Mouse (Mus musculus): ENCODE data around the gene Olfr1089. TPM values are rescaled to one million over a fixed set of nuclear protein-coding genes. Genes with fewer than 3 reads are reported as not detected.

The Olfr1089 gene
- not detected in 2 replicates for polyA plus RNA-seq (2015; fragmentation: Nextera tagmentation; extraction: Ambion mirVana)

DNA sequence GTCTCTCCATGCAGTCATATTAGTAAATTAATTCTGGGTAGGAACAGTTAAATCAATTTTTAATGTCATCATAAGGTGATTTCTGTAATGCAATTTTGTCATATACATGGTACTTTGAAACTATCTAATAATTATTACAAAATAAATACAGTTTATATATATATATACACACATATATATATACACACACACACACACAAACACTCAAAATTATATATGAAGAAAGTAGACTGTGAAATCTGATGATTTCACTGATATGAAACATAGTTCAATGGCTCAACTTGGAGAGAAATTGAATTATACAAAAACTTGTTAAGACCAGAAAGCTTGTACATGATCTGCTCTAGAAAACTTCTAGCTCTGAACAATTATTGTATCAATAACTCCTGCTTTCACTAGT lies at the start of gene Olfr1089:
Olfr1089 (minus strand) TSS at position 101 of the 400 bp plus-strand sequence.
- no peak for ATAC-seq
- Histone ChIP-seq H3K27ac (ENCODE audit: low read length) (no peak within 1 kb of the TSS), H3K9ac (ENCODE audit: low read depth, low read length) (no peak within 1 kb of the TSS)

DNA sequence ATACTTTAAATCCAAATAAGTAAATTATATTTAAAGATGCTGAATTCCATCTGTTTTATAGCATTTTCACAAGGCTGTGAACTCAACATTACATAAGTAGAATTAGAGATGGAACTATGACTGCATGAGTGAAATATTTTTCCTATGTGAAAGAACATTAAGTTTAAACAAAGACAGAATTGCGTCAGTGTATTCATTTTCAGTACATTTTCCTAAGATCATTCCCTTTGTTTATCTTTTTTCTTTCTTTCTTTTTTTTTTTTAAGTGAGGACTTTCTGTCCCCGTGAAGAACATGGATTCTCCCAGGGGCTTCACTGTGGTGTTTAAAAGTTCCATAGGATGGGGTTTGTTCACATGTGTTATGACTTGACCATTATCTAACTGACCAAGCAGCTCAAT lies 48.7 kb upstream of the Olfr1089 start, which contains the start of gene Olfr1093:
Olfr1093 (plus strand) TSS at position 301 of the 400 bp plus-strand sequence.
- 87% methylated on average over 2 of the region's 2 CpGs for WGBS
- Histone ChIP-seq H3K36me3 (ENCODE audit: control insufficient read depth, insufficient read depth, low read length) (no peaks in the 10 kb centered on the region), H3K27ac (ENCODE audit: low read length) (no peak within 1 kb of the TSS), H3K4me2 (ENCODE audit: low read length) (no peak within 1 kb of the TSS), H3K27me3 (ENCODE audit: control insufficient read depth, insufficient read depth, low read depth, low read length) (no peaks in the 10 kb centered on the region), H3K4me3 (ENCODE audit: low read depth, low read length) (no peak within 1 kb of the TSS), H3K4me1 (ENCODE audit: control insufficient read depth, insufficient read depth, low read length) (no peaks in the 10 kb centered on the region), H3K9me3 (replicated peaks; ENCODE audit: control insufficient read depth, low read length, poor library complexity, severe bottlenecking) (no peaks in the 10 kb centered on the region), H3K9ac (ENCODE audit: low read depth, low read length) (no peak within 1 kb of the TSS)
- no peak for ATAC-seq

More for the DNA sequence above, at the start of gene Olfr1089:
- H3K4me1 ChIP-seq (ENCODE audit: control insufficient read depth, insufficient read depth, low read length): no peaks in the 10 kb centered on the region
- H3K27me3 ChIP-seq (ENCODE audit: control insufficient read depth, insufficient read depth, low read depth, low read length): no peaks in the 10 kb centered on the region
- H3K36me3 ChIP-seq (ENCODE audit: control insufficient read depth, insufficient read depth, low read length): no peaks in the 10 kb centered on the region
- H3K4me2 ChIP-seq (ENCODE audit: low read length): no peak within 1 kb of the TSS
- no peaks in the 10 kb centered on the region for H3K9me3 ChIP-seq (replicated peaks; ENCODE audit: control insufficient read depth, low read length, poor library complexity, severe bottlenecking)
- no peak within 1 kb of the TSS for H3K4me3 ChIP-seq (ENCODE audit: low read depth, low read length)

DNA sequence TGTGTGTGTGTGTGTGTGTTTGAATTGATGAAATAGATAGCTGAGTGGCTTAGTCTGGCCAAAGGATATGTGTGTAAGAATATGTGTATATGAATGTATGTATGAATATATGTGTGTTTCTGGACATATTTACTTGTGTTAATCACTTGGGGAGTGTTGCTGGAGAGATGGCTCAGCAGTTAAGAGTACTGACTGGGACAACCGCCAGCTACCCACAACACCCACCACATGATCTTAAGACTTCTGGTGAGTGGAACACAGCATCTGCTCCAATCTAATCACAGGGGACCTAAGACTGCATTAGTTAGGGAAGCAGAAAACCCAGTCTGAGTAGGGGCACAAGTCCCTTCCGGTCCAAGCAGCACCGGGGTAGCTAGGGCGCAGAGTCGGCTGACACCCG lies 27.5 kb upstream of the Olfr1089 start:
- no peaks in the 10 kb centered on the region for H3K27me3 ChIP-seq (ENCODE audit: control insufficient read depth, insufficient read depth, low read depth, low read length)
- H3K4me1 ChIP-seq (ENCODE audit: control insufficient read depth, insufficient read depth, low read length): no peaks in the 10 kb centered on the region
- WGBS: 96% methylated on average over 6 of the region's 6 CpGs
- no peaks in the 10 kb centered on the region for H3K36me3 ChIP-seq (ENCODE audit: control insufficient read depth, insufficient read depth, low read length)
- no peak overlapping the region for H3K4me2 ChIP-seq (ENCODE audit: low read length)
- H3K27ac ChIP-seq (ENCODE audit: low read length): no peak overlapping the region
- no peak overlapping the region for H3K4me3 ChIP-seq (ENCODE audit: low read depth, low read length)
- no peak for ATAC-seq
- H3K9me3 ChIP-seq (replicated peaks; ENCODE audit: control insufficient read depth, low read length, poor library complexity, severe bottlenecking): no peaks in the 10 kb centered on the region
- H3K9ac ChIP-seq (ENCODE audit: low read depth, low read length): no peak overlapping the region

DNA sequence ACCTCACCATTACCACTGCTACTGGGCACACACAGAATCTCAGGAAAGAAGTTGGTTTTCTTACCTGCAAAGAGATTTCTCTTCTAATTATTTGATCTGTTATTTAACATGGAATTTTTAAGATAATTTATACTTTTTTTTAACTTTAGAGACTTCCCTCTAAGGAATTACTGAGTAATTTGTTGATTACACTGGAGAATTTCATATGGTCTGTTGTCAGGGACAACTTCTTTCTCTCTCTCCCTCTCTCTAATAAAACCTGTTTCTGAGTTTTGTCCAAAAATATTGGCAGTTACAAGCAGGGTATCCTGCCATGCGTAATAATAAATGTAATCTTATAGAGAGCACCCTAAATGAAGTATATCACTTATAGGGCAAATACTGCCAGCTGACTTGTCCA lies 25.4 kb upstream of the Olfr1089 start, which contains the start of gene Olfr1090:
Olfr1090 (minus strand) TSS at position 101 of the 400 bp plus-strand sequence.
- H3K9me3 ChIP-seq (replicated peaks; ENCODE audit: control insufficient read depth, low read length, poor library complexity, severe bottlenecking): no peaks in the 10 kb centered on the region
- no peak within 1 kb of the TSS for H3K9ac ChIP-seq (ENCODE audit: low read depth, low read length)
- H3K4me1 ChIP-seq (ENCODE audit: control insufficient read depth, insufficient read depth, low read length): no peaks in the 10 kb centered on the region
- no peak within 1 kb of the TSS for H3K27ac ChIP-seq (ENCODE audit: low read length)
- H3K27me3 ChIP-seq (ENCODE audit: control insufficient read depth, insufficient read depth, low read depth, low read length): no peaks in the 10 kb centered on the region
- H3K36me3 ChIP-seq (ENCODE audit: control insufficient read depth, insufficient read depth, low read length): no peaks in the 10 kb centered on the region
- no peak within 1 kb of the TSS for H3K4me3 ChIP-seq (ENCODE audit: low read depth, low read length)
- 92% methylated on average over 1 of the region's 1 CpGs for WGBS
- no peak for ATAC-seq
- no peak within 1 kb of the TSS for H3K4me2 ChIP-seq (ENCODE audit: low read length)

DNA sequence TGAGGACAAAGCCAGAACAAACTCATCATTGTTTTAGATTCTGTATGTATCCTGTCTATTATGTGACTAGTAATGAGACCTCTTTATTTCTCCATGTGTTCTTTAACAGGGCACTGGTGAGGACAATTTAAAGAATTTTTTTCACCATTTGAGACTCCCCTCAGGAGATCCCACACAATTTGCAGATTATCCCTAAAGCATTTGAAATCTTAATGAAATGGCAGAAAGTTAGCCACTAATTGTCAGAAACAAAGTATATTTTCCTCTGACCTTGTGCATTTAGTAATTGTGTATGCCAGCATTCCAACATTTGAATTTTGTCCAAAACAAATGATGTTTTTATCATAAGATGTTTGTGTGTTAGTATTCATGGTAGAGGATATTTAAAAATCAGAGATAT lies 35.2 kb downstream of the Olfr1089 start, which contains the start of gene Olfr1087:
Olfr1087 (minus strand) TSS at position 101 of the 400 bp plus-strand sequence.
- Histone ChIP-seq H3K36me3 (ENCODE audit: control insufficient read depth, insufficient read depth, low read length) (no peaks in the 10 kb centered on the region), H3K4me3 (ENCODE audit: low read depth, low read length) (no peak within 1 kb of the TSS), H3K9me3 (replicated peaks; ENCODE audit: control insufficient read depth, low read length, poor library complexity, severe bottlenecking) (no peaks in the 10 kb centered on the region), H3K27me3 (ENCODE audit: control insufficient read depth, insufficient read depth, low read depth, low read length) (no peaks in the 10 kb centered on the region), H3K9ac (ENCODE audit: low read depth, low read length) (no peak within 1 kb of the TSS), H3K27ac (ENCODE audit: low read length) (no peak within 1 kb of the TSS), H3K4me1 (ENCODE audit: control insufficient read depth, insufficient read depth, low read length) (no peaks in the 10 kb centered on the region), H3K4me2 (ENCODE audit: low read length) (no peak within 1 kb of the TSS)
- ATAC-seq: no peak

Other genes starting within 250 kb of the Olfr1089 start
- not detected in 2 replicates for gene Olfr228, start 246.3 kb downstream of the Olfr1089 start, polyA plus RNA-seq (2015; fragmentation: Nextera tagmentation; extraction: Ambion mirVana)
- gene Olfr1076, start 225.2 kb downstream of the Olfr1089 start, polyA plus RNA-seq (2015; fragmentation: Nextera tagmentation; extraction: Ambion mirVana): not detected in 2 replicates
- gene Olfr1079, start 191.2 kb downstream of the Olfr1089 start, polyA plus RNA-seq (2015; fragmentation: Nextera tagmentation; extraction: Ambion mirVana): 0.10 TPM in 1 of 2 replicates, not detected in the other
- not detected in 2 replicates for gene Olfr1080, start 175.5 kb downstream of the Olfr1089 start, polyA plus RNA-seq (2015; fragmentation: Nextera tagmentation; extraction: Ambion mirVana)
- not detected in 2 replicates for gene Olfr1082, start 134.7 kb downstream of the Olfr1089 start, polyA plus RNA-seq (2015; fragmentation: Nextera tagmentation; extraction: Ambion mirVana)
- not detected in 2 replicates for gene Olfr1084, start 94.0 kb downstream of the Olfr1089 start, polyA plus RNA-seq (2015; fragmentation: Nextera tagmentation; extraction: Ambion mirVana)
- gene Olfr1085, start 71.7 kb downstream of the Olfr1089 start, polyA plus RNA-seq (2015; fragmentation: Nextera tagmentation; extraction: Ambion mirVana): not detected in 2 replicates
- not detected in 2 replicates for gene Olfr1086, start 53.6 kb downstream of the Olfr1089 start, polyA plus RNA-seq (2015; fragmentation: Nextera tagmentation; extraction: Ambion mirVana)
- gene Olfr1087, start 35.3 kb downstream of the Olfr1089 start, polyA plus RNA-seq (2015; fragmentation: Nextera tagmentation; extraction: Ambion mirVana): not detected in 2 replicates
- not detected in 2 replicates for gene Olfr1090, start 25.3 kb upstream of the Olfr1089 start, polyA plus RNA-seq (2015; fragmentation: Nextera tagmentation; extraction: Ambion mirVana)
- not detected in 2 replicates for gene Olfr1093, start 48.8 kb upstream of the Olfr1089 start, polyA plus RNA-seq (2015; fragmentation: Nextera tagmentation; extraction: Ambion mirVana)
- gene Olfr141, start 76.3 kb upstream of the Olfr1089 start, polyA plus RNA-seq (2015; fragmentation: Nextera tagmentation; extraction: Ambion mirVana): not detected in 2 replicates
- gene Olfr1094, start 91.0 kb upstream of the Olfr1089 start, polyA plus RNA-seq (2015; fragmentation: Nextera tagmentation; extraction: Ambion mirVana): not detected in 2 replicates
- not detected in 2 replicates for gene Olfr1095, start 118.0 kb upstream of the Olfr1089 start, polyA plus RNA-seq (2015; fragmentation: Nextera tagmentation; extraction: Ambion mirVana)
- gene Gm13723, start 141.1 kb upstream of the Olfr1089 start, polyA plus RNA-seq (2015; fragmentation: Nextera tagmentation; extraction: Ambion mirVana): not detected in 2 replicates
- not detected in 2 replicates for gene Olfr1097, start 158.5 kb upstream of the Olfr1089 start, polyA plus RNA-seq (2015; fragmentation: Nextera tagmentation; extraction: Ambion mirVana)
- gene Olfr1098, start 190.8 kb upstream of the Olfr1089 start, polyA plus RNA-seq (2015; fragmentation: Nextera tagmentation; extraction: Ambion mirVana): not detected in 2 replicates
- gene Olfr1099, start 227.0 kb upstream of the Olfr1089 start, polyA plus RNA-seq (2015; fragmentation: Nextera tagmentation; extraction: Ambion mirVana): not detected in 2 replicates
- not detected in 2 replicates for gene Olfr1100, start 246.3 kb upstream of the Olfr1089 start, polyA plus RNA-seq (2015; fragmentation: Nextera tagmentation; extraction: Ambion mirVana)

All from midbrain, embryonic 16.5 days (tissue).